Mouse (Mus musculus) intestine, embryonic 14.5 days (tissue): ENCODE measurements around the gene Olfr943. TPM values are rescaled to one million over a fixed set of nuclear protein-coding genes. Genes with fewer than 3 reads are reported as not detected.

Source experiments
- ATAC-seq: fragments of 200-750 bp; cut with Nextera tagmentation; replicated peaks from 2 replicates; pipeline ENCODE4 v1.8.0; 2017; ENCODE audit warnings: low read depth, moderate number of reproducible peaks, moderate TSS enrichment, moderate library complexity; ENCODE audit not compliant: low FRiP score, low TSS enrichment
- DNase-seq: peaks from one replicate; pipeline ENCODE4 v3.0.0-alpha.2; 2018; ENCODE audit warnings: low spot score
- H3K27ac ChIP-seq: fragments of 300-500 bp; sonication (generic); 2 replicates; pipeline ENCODE4 v1.5.1; 2014; ENCODE audit warnings: low read depth, mild to moderate bottlenecking, control low read depth
- H3K27me3 ChIP-seq: fragments of 300-500 bp; sonication (generic); replicated peaks from 2 replicates; pipeline ENCODE4 v1.6.1; 2014; ENCODE audit warnings: low read length, control low read depth; ENCODE audit not compliant: control insufficient read depth, insufficient read depth
- H3K36me3 ChIP-seq: fragments of 300-500 bp; sonication (generic); 2 replicates; pipeline ENCODE4 v1.6.1; 2014; ENCODE audit warnings: low read length, control low read depth; ENCODE audit not compliant: control insufficient read depth, insufficient read depth
- H3K4me1 ChIP-seq: fragments of 300-500 bp; sonication (generic); replicated peaks from 2 replicates; pipeline ENCODE4 v1.6.1; 2014; ENCODE audit warnings: low read length, control low read depth, mixed read lengths; ENCODE audit not compliant: control insufficient read depth, insufficient read depth
- H3K4me2 ChIP-seq: fragments of 300-500 bp; sonication (generic); 2 replicates; pipeline ENCODE4 v1.6.1; 2014; ENCODE audit warnings: low read length
- H3K4me3 ChIP-seq: fragments of 300-500 bp; sonication (generic); 2 replicates; pipeline ENCODE4 v1.5.1; 2014; ENCODE audit warnings: low read depth, low read length, control low read depth, mixed read lengths
- H3K9ac ChIP-seq: fragments of 300-500 bp; sonication (generic); 2 replicates; pipeline ENCODE4 v1.6.1; 2014; ENCODE audit warnings: mild to moderate bottlenecking, low read length
- H3K9me3 ChIP-seq: fragments of 300-500 bp; sonication (generic); 2 replicates; pipeline ENCODE4 v1.6.1; 2016; ENCODE audit warnings: low read length, control low read depth; ENCODE audit not compliant: control insufficient read depth
- WGBS: fragments of 180-500 bp; shearing (Covaris S2); extraction: QIAGEN DNeasy Blood & Tissue Kit; methylation state at CpG from one replicate; pipeline ENCODE4 v1.1.7; 2014; 5-methylcytosine and 5-hydroxymethylcytosine counted together
- polyA plus RNA-seq: library from polyadenylated mRNA; unstranded; fragments of >200 nt; fragmentation: Nextera tagmentation; extraction: Ambion mirVana; gene quantifications from 2 replicates; pipeline ENCODE4 v1.2.1, GENCODE M21; 2014

Gene Olfr943
- polyA plus RNA-seq: not detected in 2 replicates

GRCm38 (mm10) chr9:39166004-39166403, at the start of gene Olfr943:
Olfr943 (plus strand) TSS chr9:39166304.
- Histone ChIP-seq H3K9ac (no peak within 1 kb of the TSS), H3K4me2 (no peak within 1 kb of the TSS), H3K4me3 (no peak within 1 kb of the TSS), H3K9me3 (no peaks in the 10 kb centered on the region), H3K4me1 (no peaks in the 10 kb centered on the region), H3K27ac (no peak within 1 kb of the TSS), H3K27me3 (no peaks in the 10 kb centered on the region), H3K36me3 (no peaks in the 10 kb centered on the region)
- ATAC-seq (no peak), DNase-seq (no peak)
- 92% methylated on average over 5 of the region's 5 CpGs for WGBS

- no peak for ATAC-seq
- Histone ChIP-seq H3K9ac (no peak overlapping the region), H3K4me3 (no peak overlapping the region), H3K4me1 (no peaks in the 10 kb centered on the region), H3K9me3 (no peaks in the 10 kb centered on the region), H3K36me3 (no peaks in the 10 kb centered on the region), H3K27ac (no peak overlapping the region), H3K27me3 (no peaks in the 10 kb centered on the region), H3K4me2 (no peak overlapping the region)
- 83% methylated on average over 1 of the region's 1 CpGs for WGBS
- DNase-seq: no peak
These were observed 38.8 kb upstream of the Olfr943 start for GRCm38 (mm10) chr9:39127326-39127725.

GRCm38 (mm10) chr9:39127831-39128230, 38.3 kb upstream of the Olfr943 start, which contains the start of gene Olfr27:
Olfr27 (plus strand) TSS chr9:39128131.
- no peaks in the 10 kb centered on the region for H3K27me3 ChIP-seq
- H3K4me1 ChIP-seq: no peaks in the 10 kb centered on the region
- H3K9me3 ChIP-seq: no peaks in the 10 kb centered on the region
- no peak for ATAC-seq
- H3K9ac ChIP-seq: no peak within 1 kb of the TSS
- no peaks in the 10 kb centered on the region for H3K36me3 ChIP-seq
- no peak within 1 kb of the TSS for H3K4me3 ChIP-seq
- no peak within 1 kb of the TSS for H3K27ac ChIP-seq
- H3K4me2 ChIP-seq: no peak within 1 kb of the TSS
- DNase-seq: no peak

- Histone ChIP-seq H3K9me3 (no peaks in the 10 kb centered on the region), H3K27ac (no peak overlapping the region), H3K4me1 (no peaks in the 10 kb centered on the region), H3K27me3 (no peaks in the 10 kb centered on the region), H3K9ac (no peak overlapping the region), H3K4me3 (no peak overlapping the region), H3K36me3 (no peaks in the 10 kb centered on the region), H3K4me2 (no peak overlapping the region)
- WGBS: 71% methylated on average over 1 of the region's 1 CpGs
- no peak for ATAC-seq
- DNase-seq: no peak
These were observed 13.7 kb upstream of the Olfr943 start for GRCm38 (mm10) chr9:39152401-39152800.

- Histone ChIP-seq H3K4me3 (no peak within 1 kb of the TSS), H3K36me3 (no peaks in the 10 kb centered on the region), H3K9me3 (no peaks in the 10 kb centered on the region), H3K4me2 (no peak within 1 kb of the TSS), H3K4me1 (no peaks in the 10 kb centered on the region), H3K9ac (no peak within 1 kb of the TSS), H3K27me3 (no peaks in the 10 kb centered on the region), H3K27ac (no peak within 1 kb of the TSS)
- no peak for DNase-seq
- no peak for ATAC-seq
These were observed 35.5 kb downstream of the Olfr943 start, which contains the start of gene Olfr944 for GRCm38 (mm10) chr9:39201620-39202019. Olfr944 (plus strand) TSS chr9:39201920.

Other genes with a start within 250 kb of the Olfr943 start
- not detected in 2 replicates for gene Olfr930, start 236.5 kb upstream of the Olfr943 start, polyA plus RNA-seq
- not detected in 2 replicates for gene Olfr933, start 194.0 kb upstream of the Olfr943 start, polyA plus RNA-seq
- not detected in 2 replicates for gene Olfr934, start 178.0 kb upstream of the Olfr943 start, polyA plus RNA-seq
- not detected in 2 replicates for gene Olfr935, start 166.6 kb upstream of the Olfr943 start, polyA plus RNA-seq
- gene Olfr146, start 142.9 kb upstream of the Olfr943 start, polyA plus RNA-seq: not detected in 2 replicates
- not detected in 2 replicates for gene Olfr937, start 101.4 kb upstream of the Olfr943 start, polyA plus RNA-seq
- not detected in 2 replicates for gene Olfr938, start 87.4 kb upstream of the Olfr943 start, polyA plus RNA-seq
- not detected in 2 replicates for gene Olfr27, start 38.2 kb upstream of the Olfr943 start, polyA plus RNA-seq
- not detected in 2 replicates for gene Olfr944, start 35.6 kb downstream of the Olfr943 start, polyA plus RNA-seq
- not detected in 2 replicates for gene Olfr1537, start 83.7 kb downstream of the Olfr943 start, polyA plus RNA-seq
- gene Olfr945, start 110.5 kb downstream of the Olfr943 start, polyA plus RNA-seq: not detected in 2 replicates
- not detected in 2 replicates for gene Olfr948, start 159.7 kb downstream of the Olfr943 start, polyA plus RNA-seq
- gene Olfr951, start 221.1 kb downstream of the Olfr943 start, polyA plus RNA-seq: not detected in 2 replicates